Mouse (Mus musculus) urinary bladder, postnatal 25 days (tissue): Measurements from ENCODE around the gene Ccdc34.

Experiments used
- DNase-seq: peaks from one replicate; pipeline ENCODE4 v3.0.0; 2022; ENCODE audit warnings: low spot score

Gene Ccdc34

GRCm38 (mm10) chr2:110179669-110180315, 162.2 kb downstream of the Ccdc34 start:
- DNase-seq = no peak

DNA sequence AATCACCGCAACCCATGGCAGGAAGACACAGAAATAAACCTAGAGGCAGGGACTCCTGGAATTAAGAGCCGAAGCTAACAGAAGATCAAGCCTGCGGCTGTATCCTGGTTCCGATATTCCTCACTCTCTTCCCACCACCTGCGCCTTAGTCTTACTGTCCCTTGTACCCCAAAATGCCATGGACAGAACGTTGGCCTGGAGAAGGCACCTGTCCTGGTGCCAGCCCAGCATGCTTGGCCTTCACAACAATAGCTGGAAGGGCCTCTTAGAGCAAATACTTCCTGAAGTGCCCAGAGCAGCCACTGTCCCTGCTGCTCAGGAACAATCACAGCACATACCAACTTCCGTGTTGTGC, 162.7 kb downstream of the Ccdc34 start:
- no peak for DNase-seq

DNA sequence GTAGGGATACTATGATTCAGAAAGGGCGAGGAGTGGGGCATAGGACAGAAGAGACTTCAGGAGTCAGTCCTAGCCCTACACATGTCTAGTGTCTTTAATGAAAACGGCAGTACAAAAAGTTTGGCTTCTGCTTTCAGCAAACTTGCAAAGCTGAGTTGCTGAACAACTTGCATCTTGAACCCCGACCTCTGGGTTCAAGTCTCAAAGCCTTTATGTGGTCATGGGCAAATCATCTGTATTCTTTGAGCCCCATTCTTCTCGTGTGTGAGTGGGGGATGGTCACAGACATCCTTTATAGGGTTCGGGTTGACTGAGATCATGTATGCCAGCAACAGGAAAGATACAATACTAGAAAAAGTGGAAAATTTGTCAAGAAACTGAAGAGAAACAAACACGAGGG, 164.0 kb downstream of the Ccdc34 start:
- no peak for DNase-seq

DNA sequence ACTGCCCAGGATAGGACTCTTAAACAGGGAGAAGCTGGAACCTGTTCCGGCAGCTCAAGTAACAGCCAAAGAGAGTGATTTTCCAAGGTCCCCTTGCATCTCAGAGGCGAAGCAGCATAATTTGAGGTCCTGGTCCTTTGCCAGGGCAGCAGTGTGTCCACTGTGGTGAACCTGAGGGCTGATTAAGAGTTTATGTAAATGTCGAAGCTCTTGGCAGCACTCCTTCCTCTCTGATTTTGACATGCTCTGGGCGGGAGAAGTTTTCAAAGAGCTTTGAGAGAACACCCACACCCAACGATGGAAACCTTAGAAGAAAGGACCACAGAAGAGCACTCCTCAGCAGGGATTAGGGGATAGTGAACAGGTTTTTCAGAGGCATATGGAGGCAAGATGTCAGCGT, 164.6 kb downstream of the Ccdc34 start:
- DNase-seq = no peak

DNA sequence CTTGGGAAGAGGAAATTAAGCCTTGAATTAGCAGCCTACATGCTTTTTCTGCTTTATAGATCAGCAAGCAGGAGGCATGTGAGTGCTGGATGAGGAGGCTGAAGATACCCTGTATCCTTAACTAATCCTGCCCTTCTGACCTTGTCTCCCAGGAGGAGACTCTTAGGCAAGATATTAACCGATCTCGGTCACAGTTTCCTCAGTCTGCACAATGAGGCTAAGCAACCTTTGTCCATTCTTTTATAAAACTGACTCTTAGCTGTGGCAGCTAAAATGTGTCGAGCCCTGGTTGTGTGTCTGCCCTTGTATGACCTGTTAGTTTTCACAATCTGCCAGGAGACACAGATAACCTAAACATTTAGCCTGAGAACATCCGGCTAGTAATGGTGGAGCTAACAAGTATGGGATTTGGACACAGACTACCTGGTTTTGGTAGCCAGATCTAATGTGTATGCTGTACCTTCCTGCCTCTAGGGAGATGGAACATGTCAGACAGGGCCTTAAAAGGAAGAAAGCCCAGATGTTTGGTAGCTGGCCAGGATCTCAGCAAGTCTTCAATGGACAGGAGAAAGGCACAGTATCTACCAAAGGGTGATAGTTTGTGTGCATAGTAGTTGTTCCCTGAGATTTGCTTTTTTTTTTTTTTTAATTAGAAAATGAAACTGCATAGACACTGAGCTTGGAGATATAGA, 165.3 kb downstream of the Ccdc34 start:
- DNase-seq = no peak

DNA sequence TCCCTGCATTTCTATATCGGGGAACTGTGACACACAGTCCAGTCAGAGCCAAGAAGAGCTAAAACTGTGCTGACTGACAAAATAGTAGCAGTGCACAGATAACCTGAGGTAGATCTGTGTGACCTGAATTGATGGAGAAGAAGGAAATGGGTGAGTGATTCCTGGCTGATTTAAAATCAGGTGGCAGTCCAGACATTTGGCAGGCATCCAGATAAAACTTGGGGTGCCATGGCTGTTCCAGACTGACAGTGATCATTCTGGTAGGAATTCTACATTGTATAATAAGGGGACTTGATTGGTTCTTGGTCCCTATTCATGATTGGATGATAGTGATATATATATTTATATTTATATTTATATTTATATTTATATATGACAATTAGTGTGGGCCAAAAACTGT, 166.5 kb downstream of the Ccdc34 start:
- no peak for DNase-seq

- DNase-seq = no peak
Observed at GRCm38 (mm10) chr2:110186427-110186980, 168.9 kb downstream of the Ccdc34 start.

GRCm38 (mm10) chr2:110188696-110189397, 171.2 kb downstream of the Ccdc34 start:
- no peak for DNase-seq

DNA sequence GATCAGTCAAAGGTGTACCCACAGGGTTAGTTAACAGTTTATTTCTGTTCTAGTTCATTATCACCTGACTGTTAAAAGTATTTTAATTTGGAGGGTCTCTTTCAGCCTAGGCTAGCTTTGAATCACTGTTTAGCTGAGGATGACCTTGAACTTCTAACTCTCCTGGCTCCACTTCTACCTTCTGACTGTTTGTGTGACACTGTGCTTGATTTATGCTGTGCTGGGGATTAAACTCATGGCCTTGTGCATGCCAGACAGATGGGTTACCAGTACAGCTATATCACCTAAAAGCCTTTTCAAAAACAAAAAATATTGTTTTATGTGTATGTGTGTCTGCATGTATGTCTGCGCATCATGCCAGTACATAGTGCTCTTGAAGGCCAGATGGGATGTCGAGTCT, 172.8 kb downstream of the Ccdc34 start:
- DNase-seq = no peak

GRCm38 (mm10) chr2:110191186-110191690, 173.6 kb downstream of the Ccdc34 start:
- DNase-seq = no peak

DNA sequence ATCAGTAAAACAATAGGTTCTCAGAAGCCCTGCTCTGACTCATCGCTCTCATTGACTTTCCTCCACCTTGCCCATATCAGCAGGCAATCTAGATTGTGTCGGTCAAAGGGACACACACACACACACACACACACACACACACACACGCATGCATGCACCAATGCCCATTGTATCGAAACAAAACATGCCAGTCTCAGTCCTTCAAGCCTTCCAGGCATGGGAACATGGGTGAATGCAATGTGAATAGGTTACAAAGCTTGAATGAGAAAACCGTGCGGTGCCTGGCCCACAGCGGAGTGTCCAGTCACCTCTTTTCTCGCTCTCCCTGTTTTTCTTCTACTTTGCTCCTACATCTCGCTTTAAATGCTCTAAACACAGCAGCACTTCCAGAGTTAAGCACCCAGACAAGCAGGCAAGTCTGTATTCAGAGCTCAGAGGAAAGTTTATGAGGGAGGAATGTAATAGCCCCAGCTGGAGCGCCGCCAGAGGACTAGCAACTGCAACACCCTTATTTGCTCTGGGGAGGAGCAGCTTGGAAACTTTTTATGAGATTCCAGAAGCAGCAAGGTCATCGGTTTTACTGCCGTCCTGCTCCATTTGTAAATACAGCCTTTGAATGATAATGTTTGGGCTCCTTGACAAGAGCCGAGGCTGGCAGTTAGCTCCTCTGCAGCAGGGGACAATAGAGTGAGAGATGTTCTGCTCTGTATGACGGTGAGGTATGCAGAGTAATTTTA, 174.5 kb downstream of the Ccdc34 start:
- DNase-seq = peak; percentile 92

DNA sequence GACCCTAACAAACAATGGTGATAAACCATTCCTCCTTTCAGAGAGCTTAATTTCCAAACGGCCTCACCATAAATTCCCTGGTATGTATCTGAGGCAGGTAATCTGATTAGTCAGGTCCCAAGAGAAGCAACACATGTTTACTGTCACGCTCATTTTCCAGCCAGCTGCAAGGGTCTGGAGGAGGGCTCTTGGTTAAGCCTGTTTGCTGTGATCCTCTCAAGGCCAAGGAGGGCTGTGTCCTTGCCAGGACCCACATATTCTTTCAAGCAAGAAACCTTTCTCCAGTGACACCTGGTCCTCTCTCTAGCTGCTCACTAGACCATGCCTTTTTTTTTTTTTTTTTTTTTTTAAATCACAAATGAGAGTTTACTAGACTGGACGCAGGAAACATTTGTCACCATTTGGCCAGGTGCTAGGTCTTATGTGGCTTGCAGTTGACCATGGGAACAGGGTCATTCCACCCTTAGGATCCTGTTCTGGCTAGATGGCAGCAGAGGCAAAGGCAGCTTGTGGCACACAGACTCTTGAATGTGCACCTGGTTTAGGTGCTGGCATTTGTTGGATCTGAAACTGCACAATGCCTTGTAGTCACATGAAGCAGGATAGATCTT, 175.2 kb downstream of the Ccdc34 start:
- no peak for DNase-seq

- no peak for DNase-seq
Observed at GRCm38 (mm10) chr2:110196551-110196950, 178.9 kb downstream of the Ccdc34 start.

DNA sequence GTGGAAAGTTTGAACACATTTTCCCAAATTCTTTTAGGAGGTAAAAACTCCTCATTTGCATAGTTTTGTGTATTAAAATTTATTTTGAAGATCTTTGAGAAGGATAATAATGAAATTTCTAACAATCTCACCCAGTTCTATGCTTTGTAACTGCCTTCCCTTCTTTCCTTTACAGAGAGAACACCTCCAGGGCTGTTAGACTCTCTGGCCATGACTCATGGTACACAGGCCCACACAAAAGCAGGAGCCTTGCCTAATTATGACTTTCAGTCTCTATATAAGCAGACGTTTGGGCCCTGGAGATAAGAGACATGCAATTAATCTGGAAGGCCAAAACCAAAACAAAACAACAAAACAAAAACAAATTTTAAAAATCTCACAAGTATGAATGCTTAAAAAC, 182.0 kb downstream of the Ccdc34 start:
- no peak for DNase-seq

- no peak for DNase-seq
Observed at GRCm38 (mm10) chr2:110201770-110202169, 184.2 kb downstream of the Ccdc34 start.

DNA sequence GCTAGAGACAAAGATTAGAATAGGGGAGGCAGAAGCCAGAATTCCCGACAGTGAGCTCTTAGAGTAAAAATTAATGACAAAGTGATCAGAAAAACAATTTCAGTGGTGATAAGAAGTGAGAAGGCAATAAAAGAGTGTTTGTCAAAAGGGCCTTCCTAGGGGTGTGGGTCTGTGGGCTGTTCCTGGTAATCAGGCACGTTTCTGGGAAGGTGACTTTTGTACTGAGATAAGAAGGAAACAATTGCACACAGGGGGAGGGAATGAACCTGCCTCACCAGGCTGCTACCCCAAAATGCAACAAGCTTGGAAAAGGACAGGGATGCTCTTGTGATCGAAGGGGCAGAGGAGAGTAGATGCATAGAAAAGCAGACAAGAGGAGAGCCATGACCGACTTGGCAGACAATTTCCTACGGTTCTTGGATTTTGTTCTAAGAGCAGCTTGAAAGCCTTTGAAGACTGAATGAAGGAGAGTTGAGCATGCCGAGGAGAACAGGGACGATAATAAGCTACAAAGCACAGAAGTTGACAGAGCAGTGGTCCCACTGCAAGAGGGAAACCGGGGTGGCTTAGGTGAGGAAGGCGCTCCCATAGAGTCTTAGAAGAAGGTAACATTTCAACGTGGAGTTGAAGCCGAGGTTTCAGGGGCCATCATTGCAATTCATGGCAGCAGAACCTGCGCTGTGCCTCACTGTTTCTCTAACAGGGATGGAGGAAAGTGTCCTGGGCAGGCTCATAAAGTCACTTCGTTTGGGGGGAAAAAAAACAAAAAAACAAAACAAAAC, 185.3 kb downstream of the Ccdc34 start:
- no peak for DNase-seq

DNA sequence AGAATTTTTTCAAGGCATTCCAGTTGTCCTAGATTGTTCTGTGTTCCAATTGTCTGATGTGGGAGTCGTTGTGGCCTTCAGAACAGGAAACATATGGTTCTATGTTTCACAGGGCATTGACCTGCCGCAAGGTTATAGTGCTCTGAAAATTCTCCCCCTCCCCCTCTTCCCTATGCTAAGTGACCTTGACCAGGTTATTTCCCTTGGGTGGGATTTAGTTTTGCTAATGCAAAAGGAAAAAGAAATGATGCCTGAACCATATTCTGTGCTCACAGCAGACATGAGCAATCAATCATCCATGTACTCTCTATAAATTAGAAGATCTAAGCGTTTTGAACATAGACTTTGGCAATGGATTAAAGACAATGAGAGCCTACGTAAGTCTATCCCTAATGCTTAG, 186.6 kb downstream of the Ccdc34 start:
- DNase-seq = no peak

DNA sequence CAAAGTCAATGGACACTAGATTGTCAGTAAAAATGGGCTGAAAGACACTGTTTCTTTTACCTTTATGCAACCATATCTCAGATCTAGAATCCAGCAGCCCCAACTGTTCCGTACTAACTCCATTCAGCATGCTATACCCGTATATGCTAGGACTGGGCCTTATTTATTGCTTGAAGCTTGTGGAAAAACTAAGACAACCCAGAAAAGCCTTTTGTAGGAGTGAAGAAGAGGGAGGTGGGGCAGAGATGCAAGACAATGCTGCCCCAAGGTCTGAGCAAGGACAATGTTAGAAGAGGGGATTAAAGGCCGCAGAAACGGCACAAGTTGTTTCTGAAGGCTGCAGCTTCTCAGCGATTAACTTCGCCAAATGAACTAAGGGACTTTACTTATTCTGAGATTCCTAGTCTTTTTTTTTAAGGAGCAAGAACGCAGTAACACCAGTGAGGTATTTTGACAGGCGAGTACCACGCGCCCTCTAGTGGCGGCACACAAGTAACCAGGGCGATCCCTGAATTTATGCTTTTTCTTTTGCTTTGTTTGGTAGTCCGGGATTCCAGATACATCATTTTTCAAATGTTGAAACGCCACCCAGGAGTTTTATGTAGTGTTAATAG, 187.2 kb downstream of the Ccdc34 start:
- DNase-seq = peak; percentile 73

GRCm38 (mm10) chr2:110210508-110211496, 193.2 kb downstream of the Ccdc34 start:
- DNase-seq = no peak
